In the genomic region with DNA sequence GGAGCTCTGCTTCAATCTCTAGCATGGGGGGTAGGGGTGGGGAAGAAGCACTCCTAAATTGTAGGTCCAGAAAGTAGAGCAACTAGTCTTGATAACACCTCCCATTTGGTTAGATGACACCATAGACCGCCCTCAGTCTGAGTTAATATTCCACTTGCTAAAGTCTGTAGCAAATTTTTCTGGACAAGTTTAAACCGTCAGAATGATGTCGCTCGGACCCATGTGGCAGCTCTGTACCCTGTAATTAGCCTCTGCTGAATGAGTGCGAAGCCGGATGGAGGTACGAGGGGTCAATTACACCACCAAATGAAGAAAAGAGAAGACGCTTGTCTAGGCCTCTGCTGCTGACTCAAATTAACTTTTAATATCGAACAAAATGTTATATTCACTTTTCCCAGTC, we compare ENCODE assay signal across 23 mouse cellular contexts.
DNase-seq lines count a peak whose midpoint lies in the region; ATAC-seq and TF ChIP-seq lines count a peak whose summit lies in the region.
"Had no signal": no experiment of that assay in that cellular context is flagged by ENCODE, and none has a peak within 500 bp of the region (broad histone marks: within the 10 kb centered on the region; RNA-seq: fewer than 3 reads in every experiment).

No protein-coding gene starts in this region.

- no peak for TF ChIP-seq RAD21 in MEL (IDR thresholded peaks at IDR 0.05; ENCODE audit: low read depth, low read length)

- DNase-seq in hindbrain, embryonic 11.5 days (ENCODE audit: low spot score), result no peak
- DNase-seq in kidney, adult 8-10 months, result no peak
- DNase-seq in MEL (ENCODE audit: low read depth, low spot score), result no peak
- no peak for DNase-seq in ovary, postnatal 10 days (ENCODE audit: low spot score)
- DNase-seq: cerebellum, adult 2 months; cerebellum, postnatal 14 days; lung, embryonic 14.5 days; lung, postnatal 14 days; midbrain, embryonic 14.5 days; right cerebral cortex, postnatal 25 days; thymus, postnatal 14 days had no signal

- H3K4me2 ChIP-seq in forebrain, embryonic 13.5 days, result no peak overlapping the region
- H3K4me2 ChIP-seq in forebrain, embryonic 16.5 days (ENCODE audit: low read length), result no peak overlapping the region
- H3K4me2 ChIP-seq in hindbrain, embryonic 11.5 days (replicated peaks; ENCODE audit: low read depth, low read length), result no peak overlapping the region
- H3K4me2 ChIP-seq in hindbrain, embryonic 16.5 days (ENCODE audit: low read length), result no peak overlapping the region
- no peak overlapping the region for H3K4me2 ChIP-seq in kidney, embryonic 16.5 days (replicated peaks; ENCODE audit: low read depth, low read length)
- H3K4me2 ChIP-seq: hindbrain, embryonic 13.5 days; liver, embryonic 15.5 days; lung, embryonic 14.5 days; neural tube, embryonic 15.5 days had no signal

- no peaks in the 10 kb centered on the region for H3K79me2 ChIP-seq in MEL (ENCODE audit: control insufficient read depth, insufficient read depth, low read length, poor library complexity)

- no peaks in the 10 kb centered on the region for H3K36me3 ChIP-seq in forebrain, embryonic 13.5 days (ENCODE audit: poor library complexity, severe bottlenecking)
- no peaks in the 10 kb centered on the region for H3K36me3 ChIP-seq in forebrain, embryonic 16.5 days (ENCODE audit: control insufficient read depth, insufficient read depth)
- no peaks in the 10 kb centered on the region for H3K36me3 ChIP-seq in hindbrain, embryonic 11.5 days (ENCODE audit: control insufficient read depth, insufficient read depth, low read length)
- H3K36me3 ChIP-seq in hindbrain, embryonic 16.5 days (ENCODE audit: control insufficient read depth, insufficient read depth, low read length), result no peaks in the 10 kb centered on the region
- H3K36me3 ChIP-seq in kidney, embryonic 16.5 days (ENCODE audit: insufficient read depth, low read length), result no peaks in the 10 kb centered on the region
- H3K36me3 ChIP-seq in MEL (ENCODE audit: control insufficient read depth in 1 of 2, insufficient read depth in 2 of 2, low read length in 2 of 2), result no peaks in the 10 kb centered on the region; a peak in 2 of 4 replicates
- H3K36me3 ChIP-seq: hindbrain, embryonic 13.5 days; limb, embryonic 12.5 days; liver, embryonic 15.5 days; neural tube, embryonic 15.5 days had no signal

- TF ChIP-seq EP300 in MEL (IDR thresholded peaks at IDR 0.05; ENCODE audit: low read depth in 1 of 2, low read length in 2 of 2), result no peak

- no peak for TF ChIP-seq POLR2A in MEL (IDR thresholded peaks at IDR 0.05; ENCODE audit: control insufficient read depth in 1 of 2, insufficient read depth in 1 of 2, low read depth in 1 of 2, low read length in 2 of 2, poor library complexity in 1 of 2)

- WGBS in forebrain, embryonic 13.5 days, result 43% methylated on average over 9 of the region's 9 CpGs
- 31% methylated on average over 9 of the region's 9 CpGs for WGBS in forebrain, embryonic 16.5 days
- 83% methylated on average over 9 of the region's 9 CpGs for WGBS in hindbrain, embryonic 11.5 days
- 66% methylated on average over 9 of the region's 9 CpGs for WGBS in hindbrain, embryonic 16.5 days
- WGBS in kidney, embryonic 16.5 days, result 65% methylated on average over 9 of the region's 9 CpGs

- no peak for TF ChIP-seq CTCF in MEL (IDR thresholded peaks at IDR 0.05 in 2 of 3, conservative IDR thresholded peaks at IDR 0.05 in 1 of 3; ENCODE audit: control insufficient read depth in 1 of 3, insufficient read depth in 1 of 3, low read depth in 2 of 3, low read length in 3 of 3, poor library complexity in 1 of 3, severe bottlenecking in 1 of 3)

- no peaks in the 10 kb centered on the region for H3K9me3 ChIP-seq in forebrain, embryonic 13.5 days (replicated peaks)
- H3K9me3 ChIP-seq in forebrain, embryonic 16.5 days (ENCODE audit: control insufficient read depth, low read length), result no peaks in the 10 kb centered on the region
- H3K9me3 ChIP-seq in hindbrain, embryonic 11.5 days (ENCODE audit: control insufficient read depth, low read length), result no peaks in the 10 kb centered on the region
- no peaks in the 10 kb centered on the region for H3K9me3 ChIP-seq in hindbrain, embryonic 16.5 days (ENCODE audit: control insufficient read depth, low read length)
- H3K9me3 ChIP-seq in kidney, embryonic 16.5 days (ENCODE audit: low read length), result no peaks in the 10 kb centered on the region
- no peaks in the 10 kb centered on the region for H3K9me3 ChIP-seq in MEL (replicated peaks; ENCODE audit: insufficient read depth, low read length)
- H3K9me3 ChIP-seq: hindbrain, embryonic 13.5 days; limb, embryonic 12.5 days; liver, embryonic 15.5 days; neural tube, embryonic 15.5 days had no signal

- H3K4me1 ChIP-seq in forebrain, embryonic 13.5 days, result peaks cover 96% of the 10 kb centered on the region
- peaks cover 65% of the 10 kb centered on the region for H3K4me1 ChIP-seq in forebrain, embryonic 16.5 days (replicated peaks; ENCODE audit: control insufficient read depth, insufficient read depth, low read length)
- peaks cover 15% of the 10 kb centered on the region for H3K4me1 ChIP-seq in hindbrain, embryonic 11.5 days (replicated peaks; ENCODE audit: control insufficient read depth, insufficient read depth, low read length)
- peaks cover 36% of the 10 kb centered on the region for H3K4me1 ChIP-seq in hindbrain, embryonic 16.5 days (ENCODE audit: control insufficient read depth, insufficient read depth, low read depth, low read length)
- peaks cover 96% of the 10 kb centered on the region for H3K4me1 ChIP-seq in kidney, embryonic 16.5 days (ENCODE audit: insufficient read depth, low read length)
- peaks cover 0 to 2% of the 10 kb centered on the region in 2 experiments; a peak in 1 of 4 replicates for H3K4me1 ChIP-seq in MEL (ENCODE audit: control insufficient read depth in 1 of 2, insufficient read depth in 2 of 2, low read length in 2 of 2)

- no peak for ATAC-seq in forebrain, embryonic 13.5 days
- ATAC-seq in forebrain, embryonic 16.5 days, result no peak
- ATAC-seq in hindbrain, embryonic 11.5 days (ENCODE audit: low FRiP score), result no peak
- ATAC-seq in hindbrain, embryonic 16.5 days, result no peak
- no peak for ATAC-seq in kidney, embryonic 16.5 days (ENCODE audit: low FRiP score, low TSS enrichment)
- ATAC-seq: activated CD4-positive, CD25-positive, alpha-beta regulatory T cell, adult 4 months; forebrain, embryonic 14.5 days; inflammation-experienced regulatory T-cells, adult 6 months had no signal

- H3K4me3 ChIP-seq in forebrain, embryonic 13.5 days, result no peak overlapping the region
- H3K4me3 ChIP-seq in forebrain, embryonic 16.5 days (replicated peaks; ENCODE audit: low read length), result no peak overlapping the region
- no peak overlapping the region for H3K4me3 ChIP-seq in hindbrain, embryonic 11.5 days (ENCODE audit: low read depth, low read length)
- H3K4me3 ChIP-seq in hindbrain, embryonic 16.5 days (ENCODE audit: low read length), result no peak overlapping the region
- H3K4me3 ChIP-seq in kidney, embryonic 16.5 days (ENCODE audit: low read length), result no peak overlapping the region
- no peak overlapping the region for H3K4me3 ChIP-seq in MEL (ENCODE audit: control insufficient read depth in 1 of 2, insufficient read depth in 1 of 2, low read depth in 2 of 2, low read length in 2 of 2)
- H3K4me3 ChIP-seq: hindbrain, embryonic 13.5 days; left cerebral cortex, adult 2 months; limb, embryonic 12.5 days; liver, embryonic 15.5 days; neural tube, embryonic 15.5 days had no signal

- H3K27ac ChIP-seq in forebrain, embryonic 13.5 days, result peak overlapping the region; percentile 54; the same call in 1 of the 2 replicates
- H3K27ac ChIP-seq in forebrain, embryonic 16.5 days (ENCODE audit: low read length), result no peak overlapping the region
- peak overlapping the region; percentile 6; the same call in 1 of the 2 replicates for H3K27ac ChIP-seq in hindbrain, embryonic 11.5 days (ENCODE audit: low read depth, low read length)
- H3K27ac ChIP-seq in hindbrain, embryonic 16.5 days (ENCODE audit: low read depth, low read length), result no peak overlapping the region
- peak overlapping the region; percentile 79 for H3K27ac ChIP-seq in kidney, embryonic 16.5 days (ENCODE audit: low read length)
- H3K27ac ChIP-seq in MEL (ENCODE audit: control insufficient read depth, low read depth, low read length), result no peak overlapping the region
- H3K27ac ChIP-seq: left cerebral cortex, adult 2 months; liver, embryonic 15.5 days; neural tube, embryonic 15.5 days had no signal

- H3K9ac ChIP-seq in forebrain, embryonic 13.5 days, result peak overlapping the region; percentile 30; the same call in 1 of the 2 replicates
- H3K9ac ChIP-seq in forebrain, embryonic 16.5 days (replicated peaks; ENCODE audit: low read depth, low read length), result no peak overlapping the region
- no peak overlapping the region for H3K9ac ChIP-seq in hindbrain, embryonic 11.5 days (ENCODE audit: low read depth, low read length)
- H3K9ac ChIP-seq in hindbrain, embryonic 16.5 days (ENCODE audit: low read depth, low read length), result no peak overlapping the region
- no peak overlapping the region for H3K9ac ChIP-seq in kidney, embryonic 16.5 days (replicated peaks; ENCODE audit: low read length)
- H3K9ac ChIP-seq in MEL (ENCODE audit: control insufficient read depth, low read depth, low read length, poor library complexity, severe bottlenecking), result no peak overlapping the region
- H3K9ac ChIP-seq: hindbrain, embryonic 13.5 days; limb, embryonic 12.5 days; liver, embryonic 15.5 days; lung, embryonic 14.5 days; neural tube, embryonic 15.5 days had no signal

- no peaks in the 10 kb centered on the region for H3K27me3 ChIP-seq in forebrain, embryonic 13.5 days
- H3K27me3 ChIP-seq in forebrain, embryonic 16.5 days (replicated peaks; ENCODE audit: control insufficient read depth, insufficient read depth, low read length), result no peaks in the 10 kb centered on the region
- no peaks in the 10 kb centered on the region for H3K27me3 ChIP-seq in hindbrain, embryonic 11.5 days (ENCODE audit: control insufficient read depth, insufficient read depth, low read length)
- H3K27me3 ChIP-seq in hindbrain, embryonic 16.5 days (replicated peaks; ENCODE audit: control insufficient read depth, insufficient read depth, low read length), result no peaks in the 10 kb centered on the region
- H3K27me3 ChIP-seq in kidney, embryonic 16.5 days (ENCODE audit: insufficient read depth, low read length), result no peaks in the 10 kb centered on the region
- H3K27me3 ChIP-seq in MEL (ENCODE audit: control insufficient read depth in 1 of 2, insufficient read depth in 2 of 2, low read length in 2 of 2), result no peaks in the 10 kb centered on the region
- H3K27me3 ChIP-seq: hindbrain, embryonic 13.5 days; limb, embryonic 12.5 days; liver, embryonic 15.5 days; neural tube, embryonic 15.5 days had no signal

TF ChIP-seq in MEL, 35 proteins besides CTCF, POLR2A, EP300 and RAD21:
- no peak for TF ChIP-seq E2F4 (IDR thresholded peaks at IDR 0.05; ENCODE audit: borderline replicate concordance, low read depth, low read length)
- peak; percentile 63; the same call in 1 of the 2 replicates for TF ChIP-seq RCOR1 (IDR thresholded peaks at IDR 0.05; ENCODE audit: low read depth, low read length)
- 0 out of 2 replicates have a peak, but pooled peaks have one; percentile 24 for TF ChIP-seq GATA1 (IDR thresholded peaks at IDR 0.05; ENCODE audit: low read depth, low read length)
- TF ChIP-seq ZNF384 (IDR thresholded peaks at IDR 0.05; ENCODE audit: low read depth, low read length), result no peak

Comparison
In these comparisons a context has a peak if more than half of its experiments do, and no peak if none do; other contexts are left out.
1. H3K27ac ChIP-seq: peak in forebrain, embryonic 13.5 days (single experiment), hindbrain, embryonic 11.5 days (single experiment) and kidney, embryonic 16.5 days (single experiment); none in forebrain, embryonic 16.5 days (single experiment), hindbrain, embryonic 16.5 days (single experiment) and MEL (single experiment).